Mouse (Mus musculus) heart, postnatal 14 days (tissue): Measurements from ENCODE around the gene Zfp628. TPM values are rescaled to one million over a fixed set of nuclear protein-coding genes. Genes with fewer than 3 reads are reported as not detected.

Source experiments
- total RNA-seq, 2 experiments: library from RNA; stranded (reverse); gene quantifications; 2 replicates each; pipeline ENCODE4 v1.2.3; 2021

The Zfp628 gene
- total RNA-seq, 2 experiments from 2014 or later: 9.4 to 9.6 TPM

Other genes starting within 250 kb of the Zfp628 start
- 10 to 100 TPM; 29.2 to 33.7 TPM for gene Hspbp1, start 230.1 kb upstream of the Zfp628 start, total RNA-seq
- gene Brsk1, start 224.6 kb upstream of the Zfp628 start, total RNA-seq: 1 to 10 TPM; 1.6 to 1.8 TPM
- not detected for gene Tmem150b, start 190.0 kb upstream of the Zfp628 start, total RNA-seq
- 10 to 100 TPM; 30.5 to 31.9 TPM for gene Kmt5c, start 175.1 kb upstream of the Zfp628 start, total RNA-seq
- 1 to 10 TPM; 5.2 to 7.0 TPM for gene Cox6b2, start 162.1 kb upstream of the Zfp628 start, total RNA-seq
- not detected for gene Fam71e2, start 143.9 kb upstream of the Zfp628 start, total RNA-seq
- gene Il11, start 132.4 kb upstream of the Zfp628 start, total RNA-seq: under 1 TPM in 1 of 2 experiments, not detected in 1; 0.12 TPM
- gene Tmem190, start 132.3 kb upstream of the Zfp628 start, total RNA-seq: not detected
- 1 to 10 TPM; 4.2 to 4.3 TPM for gene Tmem238, start 125.6 kb upstream of the Zfp628 start, total RNA-seq
- gene Rpl28, start 122.3 kb upstream of the Zfp628 start, total RNA-seq: 100 to 1,000 TPM; 469 to 532 TPM
- gene Ube2s, start 102.6 kb upstream of the Zfp628 start, total RNA-seq: 100 to 1,000 TPM in 1 of 2 experiments, 10 to 100 TPM in 1; 97.9 to 112 TPM
- under 1 TPM in 1 of 2 experiments, not detected in 1; 0.05 TPM for gene Shisa7, start 70.5 kb upstream of the Zfp628 start, total RNA-seq
- gene Isoc2b, start 45.0 kb upstream of the Zfp628 start, total RNA-seq: 1 to 10 TPM; 3.1 to 4.2 TPM
- 10 to 100 TPM; 22.9 to 27.0 TPM for gene Isoc2a, start 38.1 kb upstream of the Zfp628 start, total RNA-seq
- not detected for gene Gm36210, start 8.7 kb upstream of the Zfp628 start, total RNA-seq
- gene Nat14, start 6.8 kb downstream of the Zfp628 start, total RNA-seq: 1 to 10 TPM; 5.9 to 6.1 TPM
- gene Ssc5d, start 10.6 kb downstream of the Zfp628 start, total RNA-seq: 1 to 10 TPM; 7.8 TPM
- 10 to 100 TPM in 1 of 2 experiments, 1 to 10 TPM in 1; 4.2 to 11.6 TPM for gene Sbk2, start 49.2 kb downstream of the Zfp628 start, total RNA-seq
- 10 to 100 TPM; 14.9 to 37.3 TPM for gene Sbk3, start 56.0 kb downstream of the Zfp628 start, total RNA-seq
- 10 to 100 TPM; 14.3 to 18.1 TPM for gene Zfp579, start 80.9 kb downstream of the Zfp628 start, total RNA-seq
- 1 to 10 TPM; 8.1 to 8.6 TPM for gene Zfp524, start 99.2 kb downstream of the Zfp628 start, total RNA-seq
- gene Fiz1, start 99.5 kb downstream of the Zfp628 start, total RNA-seq: 10 to 100 TPM; 17.0 to 20.2 TPM
- gene Gm44973, start 100.3 kb downstream of the Zfp628 start, total RNA-seq: not detected
- 10 to 100 TPM; 18.2 to 19.9 TPM for gene Zfp865, start 105.2 kb downstream of the Zfp628 start, total RNA-seq
- under 1 TPM; 0.17 TPM for gene Ccdc106, start 105.3 kb downstream of the Zfp628 start, total RNA-seq
- gene 4632433K11Rik, start 118.9 kb downstream of the Zfp628 start, total RNA-seq: not detected
- gene Zfp784, start 123.2 kb downstream of the Zfp628 start, total RNA-seq: 1 to 10 TPM; 5.0 to 6.6 TPM
- 1 to 10 TPM; 5.5 to 7.9 TPM for gene Zfp580, start 136.3 kb downstream of the Zfp628 start, total RNA-seq
- 10 to 100 TPM; 85.6 to 94.1 TPM for gene U2af2, start 146.9 kb downstream of the Zfp628 start, total RNA-seq
- gene Epn1, start 165.0 kb downstream of the Zfp628 start, total RNA-seq: 100 to 1,000 TPM; 181 TPM
- gene Rfpl4, start 201.7 kb downstream of the Zfp628 start, total RNA-seq: not detected
- 1 to 10 TPM; 5.3 to 5.8 TPM for gene Rasl2-9, start 210.7 kb downstream of the Zfp628 start, total RNA-seq
- not detected for gene Vmn1r55, start 234.5 kb downstream of the Zfp628 start, total RNA-seq